Mouse (Mus musculus) neutrophil, adult 5-6 weeks (primary cell): ENCODE measurements around the gene Nfix. TPM values are rescaled to one million over a fixed set of nuclear protein-coding genes. Genes with fewer than 3 reads are reported as not detected.
A peak's percentile ranks its signal among the peaks of the same experiment; 100 is the strongest.

ENCODE experiments used
- ATAC-seq: fragments of 151-379, 151-347 bp; 2 replicates; pipeline ENCODE4 v1.8.0; 2017; ENCODE audit warnings: mild to moderate bottlenecking, moderate TSS enrichment; ENCODE audit not compliant: insufficient number of reproducible peaks, poor library complexity, low FRiP score, severe bottlenecking; ENCODE audit errors: extremely low read depth
- total RNA-seq: library from RNA; stranded (forward); fragments of 200-1000 nt; gene quantifications from 2 replicates; pipeline ENCODE4 v1.2.3, GENCODE M21; 2017

The Nfix gene
- total RNA-seq, result 1.7 and 3.4 TPM in 2 replicates

DNA sequence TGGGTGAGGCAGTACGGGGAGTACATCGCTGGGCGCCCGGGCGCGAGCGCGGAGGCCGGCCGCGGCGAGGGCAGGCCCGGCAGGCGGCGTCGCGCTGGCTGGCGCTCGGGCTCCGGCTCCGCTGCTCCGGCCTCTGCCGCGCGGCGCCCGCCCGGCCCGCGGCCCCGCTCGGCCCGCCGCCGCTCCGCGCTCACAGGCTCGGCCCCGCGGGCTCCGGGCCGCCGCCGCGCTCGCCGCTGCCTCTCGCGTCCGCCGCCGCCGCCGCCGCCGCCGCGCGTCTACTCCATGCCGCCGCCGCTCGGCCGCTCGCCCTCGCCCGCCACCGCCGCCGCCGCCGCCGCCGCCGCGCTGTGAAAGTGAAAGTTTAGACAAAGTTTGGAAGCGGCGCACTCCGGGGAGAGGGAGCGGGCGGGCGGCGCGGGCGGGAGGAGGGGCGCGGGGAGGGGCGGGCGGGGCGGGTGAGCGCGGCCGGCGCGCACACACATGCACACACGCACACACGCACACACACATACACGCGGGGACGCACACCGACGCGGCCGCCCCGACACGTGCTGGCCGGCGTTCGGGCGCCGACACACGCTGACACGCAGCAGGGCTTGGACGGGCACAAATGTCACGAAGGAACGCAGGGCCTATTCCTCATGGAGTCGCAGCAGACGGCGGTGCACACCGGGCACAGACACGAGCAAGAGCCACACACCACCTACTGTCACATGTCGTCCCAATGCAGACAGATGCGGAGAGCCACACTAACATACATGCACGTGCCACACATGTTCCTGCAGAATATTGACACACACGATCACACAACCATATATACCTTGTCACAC is at the start of gene Nfix:
TSS of gene Nfix (minus strand) at position 346 of the 833 bp plus-strand sequence.
- no peak for ATAC-seq

DNA sequence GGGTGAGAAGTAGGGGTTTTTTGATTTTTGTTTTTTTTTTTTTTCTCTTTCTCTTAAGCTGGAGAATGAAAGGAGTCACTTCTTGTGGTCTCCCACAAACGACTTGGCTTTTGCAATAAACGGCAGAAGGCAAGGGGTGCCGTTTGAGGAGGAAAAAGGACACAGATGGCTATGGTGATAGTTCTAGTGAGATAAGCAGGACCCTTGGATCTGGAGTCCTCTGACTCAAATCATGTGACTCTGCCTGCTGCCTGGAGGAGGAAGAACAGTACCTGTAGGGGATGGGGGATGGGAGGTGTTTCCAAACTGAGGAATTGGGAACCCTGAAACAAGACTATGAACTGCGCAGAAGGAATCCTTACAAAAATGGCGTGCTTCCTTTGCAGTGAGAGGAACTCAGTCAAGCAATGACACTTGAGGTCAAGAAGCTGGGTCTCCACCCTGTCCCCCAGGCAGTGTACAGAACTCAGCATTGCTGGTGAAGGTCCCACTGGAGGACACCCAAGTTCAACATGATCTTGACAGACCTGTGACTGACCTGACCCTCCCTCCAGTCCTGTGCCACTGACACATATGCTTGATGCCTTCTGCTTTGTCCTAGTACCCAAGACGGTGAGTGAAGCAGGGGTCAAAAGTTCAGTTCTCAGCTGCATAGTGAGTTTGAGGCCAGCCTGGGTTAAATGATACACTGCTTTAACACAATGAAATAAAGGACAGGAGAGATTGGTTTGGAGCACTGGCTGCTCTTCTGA is 47.7 kb upstream of the Nfix start:
- ATAC-seq, result no peak

DNA sequence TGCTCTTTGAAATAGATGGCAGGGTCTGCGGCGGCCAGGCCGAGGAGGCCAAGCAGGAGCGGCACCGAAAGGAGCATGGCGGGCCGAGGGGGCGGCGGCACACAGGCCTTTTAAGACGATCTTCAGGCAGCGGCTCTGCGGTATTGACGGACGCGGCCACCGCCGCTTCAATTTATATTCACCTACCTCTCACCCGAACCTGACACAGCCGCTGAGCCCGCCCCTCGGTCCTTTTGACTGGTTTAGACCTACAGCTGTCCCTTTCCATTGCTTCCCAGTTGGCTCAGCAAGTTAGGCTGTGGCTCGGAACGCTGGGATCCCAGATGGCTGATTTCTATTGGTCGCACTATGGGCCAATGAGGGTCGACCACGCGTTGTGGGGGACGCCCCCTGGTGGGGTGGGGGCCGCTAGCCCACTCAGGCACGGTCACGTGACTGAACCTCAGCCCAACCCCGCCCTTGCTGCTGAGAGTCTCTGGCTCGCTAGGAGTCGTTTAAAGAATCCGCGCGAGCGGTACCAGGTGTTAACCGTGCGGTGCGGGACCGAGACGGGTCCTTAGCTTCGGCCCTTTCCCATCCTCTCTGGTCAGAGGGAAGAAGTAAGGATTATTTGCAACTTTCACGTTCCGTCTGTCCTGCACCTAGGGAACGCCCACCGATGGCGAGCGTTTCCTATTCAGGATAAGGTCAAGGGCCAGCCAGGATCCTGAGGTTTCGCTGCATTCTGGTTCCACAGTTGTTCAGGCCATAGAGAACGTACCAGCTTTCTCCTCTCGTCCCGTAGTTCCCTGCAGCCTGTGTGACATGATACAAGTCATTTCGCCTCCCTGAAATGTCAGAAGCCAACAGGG is 46.8 kb upstream of the Nfix start, which contains the start of gene Calr:
TSS of gene Calr (minus strand) at position 213 of the 851 bp plus-strand sequence.
- ATAC-seq, result peak; percentile 95

DNA sequence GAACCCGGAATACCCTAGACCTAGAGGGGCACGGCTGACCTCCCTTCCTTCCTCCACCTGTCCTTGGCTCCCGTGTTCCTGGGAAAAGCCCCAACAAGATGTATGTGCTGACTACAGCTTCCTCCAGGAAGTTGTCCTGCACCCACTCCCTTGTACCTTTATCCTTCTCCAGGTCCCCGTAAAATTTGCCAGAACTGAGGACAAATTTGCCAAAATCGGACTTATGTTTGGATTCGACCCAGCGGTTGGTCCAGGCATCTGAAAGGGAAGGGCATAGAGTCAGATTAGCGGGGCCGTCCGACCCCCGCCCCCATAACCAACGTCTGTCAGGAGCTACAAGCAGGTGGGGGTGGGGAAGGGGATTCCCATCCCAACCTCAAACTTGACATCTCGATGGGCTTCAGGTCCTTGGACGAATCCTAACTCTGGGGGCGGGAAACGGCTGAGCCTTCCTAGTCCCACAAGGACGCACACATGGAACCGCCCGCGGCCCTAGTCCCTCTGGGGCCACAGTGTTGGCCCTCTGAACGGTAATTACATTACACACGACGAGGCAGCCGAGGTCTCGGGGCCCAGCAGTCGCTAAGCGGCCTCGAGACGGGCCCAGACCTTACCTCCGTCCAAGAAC is 46.1 kb upstream of the Nfix start:
- no peak for ATAC-seq

DNA sequence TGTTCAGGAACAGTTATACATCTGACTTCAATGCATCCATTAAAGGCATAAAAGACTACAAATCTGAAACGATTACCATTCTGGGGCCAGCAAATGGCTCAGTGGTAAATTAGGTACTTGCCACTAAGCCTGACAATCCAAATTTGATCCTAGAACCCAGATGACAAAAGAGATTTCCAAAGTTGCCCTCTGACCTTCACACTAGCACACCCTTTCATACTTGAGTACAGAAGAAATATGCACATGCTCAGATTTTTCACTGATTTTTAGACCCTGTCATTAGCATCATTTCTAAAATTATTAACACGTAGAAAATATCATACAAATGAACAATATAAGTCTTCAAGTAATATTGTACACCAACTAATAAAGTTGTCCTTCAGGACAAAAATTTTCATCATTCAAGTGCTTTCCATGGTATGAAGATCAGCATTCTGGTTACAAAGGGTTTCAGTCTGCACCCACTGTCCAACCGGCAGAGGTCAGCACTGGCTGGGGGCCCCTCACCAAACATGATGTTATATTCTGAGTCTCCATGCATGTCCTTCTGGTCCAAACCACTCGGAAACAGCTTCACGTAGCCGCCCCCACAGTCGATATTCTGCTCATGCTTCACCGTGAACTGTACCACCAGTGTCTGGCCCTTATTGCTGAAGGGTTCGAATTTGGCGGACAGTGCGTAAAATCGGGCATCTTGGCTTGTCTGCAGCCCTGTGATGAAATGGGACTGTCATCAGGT is 45.4 kb upstream of the Nfix start:
- ATAC-seq, result no peak

DNA sequence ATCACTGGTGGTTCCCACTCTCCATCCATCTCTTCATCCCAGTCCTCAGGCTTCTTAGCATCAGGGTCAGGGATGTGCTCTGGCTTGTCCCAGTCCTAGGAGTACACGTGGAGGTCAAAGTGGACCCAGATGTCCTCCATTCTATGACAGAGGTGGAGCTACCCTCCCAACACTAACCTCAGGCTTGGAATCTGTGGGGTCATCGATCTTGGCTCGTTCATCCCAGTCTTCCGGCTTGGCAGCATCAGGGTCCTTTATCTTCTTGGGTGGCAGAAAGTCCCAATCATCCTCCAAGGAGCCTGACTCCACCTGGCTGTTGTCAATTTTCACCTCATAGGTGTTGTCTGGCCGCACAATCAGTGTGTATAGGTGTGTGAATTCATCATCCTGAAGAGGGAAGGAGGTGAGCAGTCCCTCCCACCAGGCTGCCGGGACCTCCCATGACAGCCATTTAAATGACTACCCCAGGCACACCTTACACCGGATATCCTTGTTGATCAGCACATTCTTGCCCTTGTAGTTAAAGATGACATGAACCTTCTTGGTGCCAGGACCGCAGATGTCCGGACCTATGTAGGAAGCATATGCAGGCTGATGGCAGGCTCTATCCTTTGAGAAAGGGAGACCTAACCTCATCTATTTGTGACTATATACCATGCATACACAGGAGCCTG is 44.4 kb upstream of the Nfix start:
- ATAC-seq, result no peak

DNA sequence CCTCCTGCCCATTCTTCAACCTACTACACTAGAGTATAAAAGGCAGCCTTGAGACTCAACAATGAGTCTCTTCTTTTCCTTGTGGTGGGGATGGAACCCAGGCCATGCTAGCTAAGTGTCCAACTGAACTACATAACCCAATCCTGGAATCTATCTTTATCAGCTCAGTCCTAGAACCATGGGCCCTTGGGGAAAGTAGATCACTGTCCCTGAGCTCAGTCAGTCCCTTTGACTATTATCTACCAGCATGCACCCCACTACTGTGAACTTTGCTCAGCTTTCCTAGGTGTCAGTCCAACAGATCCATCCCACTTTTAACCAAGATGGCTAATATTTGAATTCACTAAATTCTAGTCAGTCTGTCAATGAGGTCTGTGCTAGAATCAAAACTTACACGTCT is 41.4 kb upstream of the Nfix start:
- ATAC-seq, result no peak

DNA sequence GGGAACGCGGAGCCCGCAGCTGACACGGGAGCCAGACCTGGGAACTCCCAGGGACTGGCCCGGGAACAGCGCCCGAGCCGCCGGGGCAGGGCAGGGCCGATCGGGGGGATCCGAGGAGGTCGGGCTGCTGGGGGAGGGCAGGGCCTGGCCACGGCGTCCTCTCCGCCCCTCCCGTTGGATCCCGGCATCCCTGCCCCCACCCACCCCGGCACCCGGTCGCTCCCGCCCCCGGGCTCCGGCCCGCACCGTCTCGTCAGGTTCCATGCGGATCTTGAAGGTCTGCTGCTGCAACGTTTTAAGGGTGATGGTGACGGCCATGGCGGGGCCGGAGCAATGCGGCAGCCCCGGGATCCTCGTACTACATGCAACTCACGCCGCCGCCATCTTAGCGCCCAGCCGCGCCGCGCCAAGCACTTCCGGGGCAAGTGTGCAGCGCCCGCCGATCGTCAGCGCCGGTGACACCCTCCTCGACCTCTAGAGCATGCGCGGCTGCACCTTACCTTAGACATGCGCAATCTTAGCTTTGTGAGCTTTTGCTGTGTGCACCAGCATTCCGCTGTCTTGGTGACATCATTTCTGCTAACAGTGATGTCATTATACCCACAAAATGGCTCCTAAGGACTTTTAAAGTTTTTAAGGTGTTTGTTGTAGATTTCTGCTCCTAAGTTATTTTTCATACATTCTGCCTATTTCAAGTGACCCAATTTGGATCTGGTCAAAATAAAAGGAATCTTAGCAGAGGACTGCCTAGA is 40.3 kb upstream of the Nfix start, which contains the start of gene Rad23a:
TSS of gene Rad23a (minus strand) at position 418 of the 752 bp plus-strand sequence.
- ATAC-seq, result peak; percentile 95

DNA sequence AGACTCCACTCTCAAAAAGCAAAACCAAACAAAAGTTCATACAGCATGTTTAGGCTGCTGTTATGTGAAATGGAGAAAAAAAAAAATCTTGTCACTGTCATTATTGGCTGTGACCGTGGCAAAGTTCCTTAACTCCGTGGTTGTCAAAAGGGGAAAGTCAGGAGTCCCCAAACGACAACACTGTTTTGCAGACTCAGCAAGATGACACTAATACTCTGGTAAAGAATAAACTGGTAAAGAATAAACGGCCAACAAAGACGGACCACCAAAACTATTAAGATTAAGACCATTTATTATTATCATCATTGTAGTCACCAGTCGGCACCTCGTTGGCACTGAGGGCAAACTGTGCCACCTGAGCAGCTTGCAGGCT is 39.7 kb upstream of the Nfix start:
- ATAC-seq, result no peak

DNA sequence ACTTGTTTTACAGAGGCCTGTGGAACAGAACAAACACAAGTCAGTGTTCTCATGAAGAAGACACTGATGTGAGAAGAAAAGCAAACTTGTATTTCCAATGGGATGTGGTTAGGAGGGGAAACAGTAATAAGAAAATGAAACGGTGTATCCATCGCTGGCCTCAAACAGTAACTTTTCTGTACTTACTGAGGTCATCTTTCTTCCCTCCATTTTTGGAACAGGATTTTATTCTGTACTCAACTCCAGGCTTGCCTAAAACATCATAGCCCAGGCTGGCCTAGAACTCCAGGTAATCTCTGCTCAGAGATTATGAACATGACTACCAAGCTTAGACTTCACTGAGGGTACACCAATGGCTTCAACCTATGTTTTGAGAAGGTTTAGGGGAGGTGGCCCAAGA is 39.3 kb upstream of the Nfix start:
- ATAC-seq, result no peak

DNA sequence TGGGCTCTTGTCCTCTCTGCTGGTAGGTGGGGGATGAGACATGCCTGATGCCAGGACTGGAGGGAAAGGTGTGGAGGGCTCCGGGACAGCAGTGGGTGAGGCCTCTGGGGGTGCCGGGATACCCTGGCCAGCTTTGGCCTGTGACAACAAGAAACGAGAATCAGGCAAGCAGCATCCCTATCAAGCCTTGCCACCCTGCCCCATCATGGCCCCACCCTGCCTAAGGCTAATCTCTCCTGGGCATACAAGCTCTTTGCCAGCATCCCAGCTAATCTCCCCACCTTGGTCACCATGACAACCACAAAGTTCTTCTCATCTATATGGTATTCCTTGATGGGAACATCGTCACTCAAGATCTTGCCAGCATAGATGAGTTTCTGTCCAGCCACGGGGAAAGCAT is 38.4 kb upstream of the Nfix start:
- no peak for ATAC-seq

DNA sequence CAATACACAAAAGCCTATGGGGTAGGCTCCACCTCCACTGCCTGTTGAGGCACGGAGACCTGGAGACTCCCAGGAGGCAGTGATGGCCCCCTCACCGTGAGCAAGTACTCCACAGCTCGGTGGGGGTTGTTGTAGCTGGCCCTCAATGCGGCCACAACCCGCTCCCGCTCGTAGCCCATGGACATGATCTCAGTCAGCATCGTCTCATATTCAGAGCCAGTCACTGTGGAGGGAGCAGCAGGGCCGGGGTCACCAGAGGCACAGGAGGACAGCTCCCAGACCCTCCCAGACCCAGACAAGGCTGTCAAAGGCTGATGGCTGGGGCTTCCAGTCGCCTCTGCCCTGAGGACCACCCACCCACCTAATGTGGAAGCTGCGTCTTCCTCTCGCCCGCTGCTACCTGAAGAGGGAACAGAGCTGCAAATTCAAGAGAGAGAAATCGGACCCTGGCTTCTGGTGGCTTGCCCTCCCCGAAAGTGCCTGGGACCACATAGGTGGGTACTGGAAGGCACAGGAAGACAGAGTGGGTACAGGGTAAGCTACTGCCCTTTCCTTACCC is 37.8 kb upstream of the Nfix start:
- no peak for ATAC-seq

DNA sequence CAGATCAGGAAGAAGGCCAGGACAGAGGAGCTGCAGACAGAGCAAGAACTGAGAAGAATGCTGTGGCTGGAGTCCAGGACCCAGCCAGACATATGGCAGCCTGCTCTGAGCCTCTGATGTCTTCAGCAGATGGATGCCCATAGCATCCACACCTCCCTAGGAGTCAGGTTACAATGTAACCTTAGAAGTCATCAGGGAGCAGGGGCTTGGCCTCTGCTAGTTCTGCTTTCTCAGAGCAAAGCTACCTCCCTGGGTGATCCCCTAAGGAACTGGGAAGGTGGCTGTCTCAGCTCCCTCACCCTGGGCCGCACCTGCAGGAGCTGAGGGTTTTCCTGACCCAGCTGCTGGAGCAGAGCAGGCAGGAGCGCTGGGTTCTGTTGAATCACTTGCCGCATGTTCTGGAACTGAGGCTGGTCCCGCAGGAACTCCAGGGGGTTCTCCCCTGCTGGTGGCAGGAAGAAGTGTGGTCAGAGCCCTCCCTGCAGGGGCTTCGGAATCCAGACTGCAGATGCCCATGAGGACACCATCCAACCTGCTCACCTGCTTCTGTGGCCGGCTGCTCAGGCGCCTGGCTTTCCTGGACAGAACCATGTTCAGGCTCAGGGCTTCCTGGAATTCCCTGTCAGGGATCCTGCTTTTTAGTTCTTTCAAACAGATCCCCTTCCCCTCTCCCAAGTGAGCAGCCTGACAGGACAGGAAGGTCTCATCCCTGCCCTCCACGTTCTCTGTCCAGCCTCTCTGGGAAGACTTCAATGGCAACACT is 37.2 kb upstream of the Nfix start:
- no peak for ATAC-seq

DNA sequence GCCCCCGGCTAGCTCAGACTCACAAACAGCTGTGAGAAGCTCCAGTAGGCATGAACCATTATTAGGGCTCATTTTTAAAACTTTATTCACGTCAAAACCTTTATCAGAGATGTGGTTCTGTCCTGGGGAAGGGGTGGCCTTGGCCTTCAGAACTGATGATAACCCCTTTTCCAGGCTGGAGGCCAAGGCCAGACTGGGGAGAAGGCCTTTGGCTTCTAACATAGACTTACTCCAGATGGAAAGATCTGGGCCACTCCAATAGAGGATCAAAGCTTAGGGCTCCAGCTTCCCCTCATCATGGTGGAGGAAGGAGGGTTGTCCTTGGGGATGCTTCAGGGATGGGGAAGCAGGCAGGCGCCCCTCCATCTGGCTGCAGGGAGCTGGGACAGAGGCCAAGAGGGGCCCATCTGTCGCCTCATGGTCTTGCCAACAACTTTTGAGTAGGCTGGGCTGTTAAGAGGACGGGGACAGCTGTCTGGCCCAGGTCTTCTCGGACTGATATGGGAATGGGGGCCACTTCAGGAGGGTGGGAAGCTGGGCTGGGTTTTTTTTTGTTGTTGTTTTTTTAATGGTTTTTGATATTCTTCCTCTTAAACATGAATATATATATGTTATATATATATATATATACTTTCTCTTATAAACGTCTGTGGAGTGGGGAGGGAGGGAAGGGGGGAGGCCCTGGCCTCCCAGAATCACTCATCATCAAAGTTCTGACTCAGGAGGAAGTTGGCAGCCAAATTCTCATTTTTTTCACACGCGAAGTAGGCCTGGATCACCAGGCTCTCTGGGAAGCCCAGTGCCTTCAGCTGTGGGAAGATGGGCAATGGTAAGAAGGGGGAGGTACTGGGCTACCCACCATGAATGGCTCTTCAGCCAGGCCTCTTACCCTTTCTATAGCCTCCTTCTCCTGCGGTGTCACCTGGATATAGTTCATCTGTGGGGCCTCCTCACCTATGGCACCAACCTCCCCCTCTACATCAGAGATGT is 35.0 kb upstream of the Nfix start:
- ATAC-seq, result no peak
